Mouse (Mus musculus): ENCODE measurements around the gene Mcm9.
A peak's percentile ranks its signal among the peaks of the same experiment; 100 is the strongest.

Mcm9 gene

DNA sequence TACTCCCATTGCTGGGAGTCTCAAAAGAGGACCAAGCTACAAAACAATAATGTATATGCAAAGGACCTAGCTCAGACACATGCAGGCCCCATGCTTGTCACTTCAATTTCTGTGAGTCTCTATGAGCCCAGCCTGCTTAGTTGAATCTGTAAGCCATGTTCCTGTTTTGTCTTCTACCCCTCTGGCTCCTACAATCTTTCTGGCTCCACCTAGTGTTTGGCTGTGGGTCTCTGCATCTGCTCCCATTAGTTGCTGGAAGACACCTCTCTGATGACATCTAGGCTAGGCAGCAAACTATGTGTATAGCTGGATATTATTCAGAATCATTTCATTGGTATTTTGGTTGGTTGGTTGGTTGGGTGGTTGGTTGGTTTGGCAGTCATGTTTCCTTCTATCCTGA, 130.7 kb downstream of the Mcm9 start:
- DNase-seq = peak; percentile 23 to 53

DNA sequence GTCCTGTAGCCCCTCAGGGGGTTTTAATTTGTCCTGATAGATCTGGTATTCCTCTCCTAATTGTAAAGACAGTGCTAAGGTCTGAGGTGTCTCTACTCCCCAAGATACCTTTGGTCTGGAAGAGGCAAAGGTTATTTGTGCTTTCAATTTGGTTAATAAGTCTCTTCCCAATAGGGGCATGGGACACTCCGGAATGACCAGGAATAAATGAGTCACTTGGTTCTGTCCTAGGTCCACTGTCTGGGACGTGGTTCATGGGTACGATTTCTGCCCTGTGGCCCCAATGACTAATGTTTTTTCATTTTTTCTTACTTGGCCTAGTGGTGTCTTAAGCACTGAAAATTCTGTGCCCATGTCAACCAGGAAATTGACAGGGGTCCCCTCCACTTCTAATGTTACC, 134.9 kb downstream of the Mcm9 start:
- peak; percentile 33 to 47 for DNase-seq

DNA sequence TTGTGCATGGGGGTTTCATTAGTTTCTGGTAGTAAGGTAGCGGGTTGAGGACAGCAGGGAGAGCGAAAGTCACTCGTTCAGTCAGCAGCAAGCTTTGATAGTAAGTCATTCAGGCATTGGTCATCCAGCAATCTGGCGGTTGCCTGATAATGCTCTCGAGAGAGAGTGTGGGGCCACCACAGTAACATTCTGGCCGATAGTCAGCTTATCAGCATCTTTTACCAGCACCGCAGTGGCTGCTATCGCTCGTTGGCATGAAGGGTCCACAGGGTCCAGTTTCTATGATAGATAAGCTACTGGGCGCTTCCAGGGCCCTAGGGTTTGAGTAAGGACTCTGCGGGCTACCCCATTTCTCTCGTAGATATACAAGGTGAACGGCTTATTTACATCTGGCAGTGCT, 136.3 kb downstream of the Mcm9 start:
- no peak for DNase-seq

Measured in kidney, adult 8-10 months (tissue).